17 mouse cellular contexts compared by ENCODE assay signal in genomic region chr7:135034811-135035210, GRCm38 (mm10).
"Had no signal": no experiment of that assay in that cellular context is flagged by ENCODE, and none has a peak within 500 bp of the region (broad histone marks: within the 10 kb centered on the region; RNA-seq: fewer than 3 reads in every experiment).

No protein-coding gene starts in this region.

- H3K27me3 ChIP-seq: liver, embryonic 13.5 days; megakaryocyte, embryonic 14.5 days; midbrain, embryonic 13.5 days; neural tube, embryonic 13.5 days; stomach, embryonic 15.5 days had no signal

- H3K9ac ChIP-seq: liver, embryonic 13.5 days; midbrain, embryonic 13.5 days; neural tube, embryonic 13.5 days; stomach, embryonic 15.5 days had no signal

- H3K4me2 ChIP-seq: liver, embryonic 13.5 days; midbrain, embryonic 13.5 days; neural tube, embryonic 13.5 days; stomach, embryonic 15.5 days had no signal

- H3K36me3 ChIP-seq: liver, embryonic 13.5 days; midbrain, embryonic 10.5 days; midbrain, embryonic 13.5 days; neural tube, embryonic 13.5 days; stomach, embryonic 15.5 days had no signal

- H3K27ac ChIP-seq: layer of hippocampus, adult 2 months; left cerebral cortex, adult 2 months; liver, embryonic 13.5 days; midbrain, embryonic 10.5 days; midbrain, embryonic 13.5 days; neural tube, embryonic 13.5 days; stomach, embryonic 15.5 days had no signal

- ATAC-seq: intestine, postnatal 0 days; midbrain, embryonic 13.5 days; midbrain, embryonic 16.5 days had no signal

- H3K4me1 ChIP-seq: liver, embryonic 13.5 days; midbrain, embryonic 13.5 days; stomach, embryonic 15.5 days had no signal

- H3K4me3 ChIP-seq: layer of hippocampus, adult 2 months; left cerebral cortex, adult 2 months; liver, embryonic 13.5 days; megakaryocyte, embryonic 14.5 days; midbrain, embryonic 10.5 days; midbrain, embryonic 13.5 days; myocyte; neural tube, embryonic 13.5 days; stomach, embryonic 15.5 days had no signal

- H3K9me3 ChIP-seq: liver, embryonic 13.5 days; midbrain, embryonic 10.5 days; midbrain, embryonic 13.5 days; neural tube, embryonic 13.5 days; stomach, embryonic 15.5 days had no signal

- DNase-seq: layer of hippocampus, adult 9-11 months; liver, embryonic 13.5 days; lung, adult 2 months; retina, postnatal 1 day; right cerebral cortex, postnatal 25 days; spleen, adult 18-20 months; thymus, postnatal 25 days had no signal
